Mouse (Mus musculus): ENCODE data around the gene Gm4301. TPM values are rescaled to one million over a fixed set of nuclear protein-coding genes. Genes with fewer than 3 reads are reported as not detected.
A peak's percentile ranks its signal among the peaks of the same experiment; 100 is the strongest.
"Not testable (repeated sequence)": the region's sequence is repeated elsewhere in the genome, so short reads cannot be mapped to it uniquely, and the experiment has no call there.

The Gm4301 gene
- polyA plus RNA-seq (2012; rRNA removed), result not detected in 2 replicates

- not testable (repeated sequence) for DNase-seq (ENCODE audit: low spot score)
Measured at GRCm38 (mm10) chr10:100335376-100335775, at the start of gene Gm4301. TSS of gene Gm4301 (plus strand) at chr10:100335676.

- DNase-seq (ENCODE audit: low spot score), result no peak
Measured at GRCm38 (mm10) chr10:100296105-100296504, 39.4 kb upstream of the Gm4301 start.

GRCm38 (mm10) chr10:100300106-100300505 lies 35.4 kb upstream of the Gm4301 start:
- not testable (repeated sequence) for DNase-seq (ENCODE audit: low spot score)

- DNase-seq (ENCODE audit: low spot score), result not testable (repeated sequence)
Measured at GRCm38 (mm10) chr10:100340536-100340935, 5.1 kb downstream of the Gm4301 start, which contains the start of gene Gm4302. TSS of gene Gm4302 (plus strand) at chr10:100340836.

- not testable (repeated sequence) for DNase-seq (ENCODE audit: low spot score)
Measured at GRCm38 (mm10) chr10:100345672-100346071, 10.2 kb downstream of the Gm4301 start, which contains the start of gene Gm4303. TSS of gene Gm4303 (plus strand) at chr10:100345972.

GRCm38 (mm10) chr10:100350793-100351192 lies 15.3 kb downstream of the Gm4301 start, which contains the start of gene Gm4305:
TSS of gene Gm4305 (plus strand) at chr10:100351093.
- not testable (repeated sequence) for DNase-seq (ENCODE audit: low spot score)

GRCm38 (mm10) chr10:100356841-100357240 lies 21.4 kb downstream of the Gm4301 start:
- peak; percentile 24 for DNase-seq (ENCODE audit: low spot score)

GRCm38 (mm10) chr10:100361038-100361437 lies 25.6 kb downstream of the Gm4301 start, which contains the start of gene Gm4307:
TSS of gene Gm4307 (plus strand) at chr10:100361338.
- not testable (repeated sequence) for DNase-seq (ENCODE audit: low spot score)

GRCm38 (mm10) chr10:100382460-100382859 lies 47.0 kb downstream of the Gm4301 start, which contains the start of gene Gm4312:
TSS of gene Gm4312 (minus strand) at chr10:100382560.
- not testable (repeated sequence) for DNase-seq (ENCODE audit: low spot score)

Other genes starting within 250 kb of the Gm4301 start
- not detected in 2 replicates for gene Gm4302, start 5.2 kb downstream of the Gm4301 start, polyA plus RNA-seq (2012; rRNA removed)
- gene Gm4303, start 10.3 kb downstream of the Gm4301 start, polyA plus RNA-seq (2012; rRNA removed), result not detected in 2 replicates
- gene Gm4305, start 15.4 kb downstream of the Gm4301 start, polyA plus RNA-seq (2012; rRNA removed), result not detected in 2 replicates
- not detected in 2 replicates for gene Gm4307, start 25.7 kb downstream of the Gm4301 start, polyA plus RNA-seq (2012; rRNA removed)
- gene Gm4312, start 46.9 kb downstream of the Gm4301 start, polyA plus RNA-seq (2012; rRNA removed), result not detected in 2 replicates
- 16.8 and 17.2 TPM in 2 replicates for gene Tmtc3, start 151.7 kb downstream of the Gm4301 start, polyA plus RNA-seq (2012; rRNA removed)
- 6.5 and 6.8 TPM in 2 replicates for gene Cep290, start 151.9 kb downstream of the Gm4301 start, polyA plus RNA-seq (2012; rRNA removed)

All from urinary bladder, adult 2 months (tissue).